Mouse (Mus musculus) ES-Bruce4 (cell line): ENCODE results near the gene Bud13. TPM values are rescaled to one million over a fixed set of nuclear protein-coding genes. Genes with fewer than 3 reads are reported as not detected.

ENCODE experiments used
- H3K27ac ChIP-seq: 2 replicates; pipeline ENCODE4 v1.5.1; 2012; ENCODE audit warnings: low read length, inconsistent platforms; ENCODE audit not compliant: insufficient read depth
- H3K27me3 ChIP-seq: 2 replicates; pipeline ENCODE4 v1.6.1; 2012; ENCODE audit warnings: mild to moderate bottlenecking, low read length, inconsistent platforms; ENCODE audit not compliant: control insufficient read depth, poor library complexity, insufficient read depth, severe bottlenecking
- H3K36me3 ChIP-seq: 2 replicates; pipeline ENCODE4 v1.6.1; 2012; ENCODE audit warnings: inconsistent platforms, mild to moderate bottlenecking, low read length, moderate library complexity; ENCODE audit not compliant: control insufficient read depth, poor library complexity, insufficient read depth, severe bottlenecking
- H3K4me1 ChIP-seq: one replicate; pipeline ENCODE4 v1.8.1; 2011; ENCODE audit warnings: low read length; ENCODE audit not compliant: control insufficient read depth, insufficient read depth
- H3K4me3 ChIP-seq: 2 replicates; pipeline ENCODE4 v1.5.1; 2011; ENCODE audit warnings: low read depth, mild to moderate bottlenecking, low read length
- H3K9ac ChIP-seq: 2 replicates; pipeline ENCODE4 v1.6.1; 2012; ENCODE audit warnings: low read depth, mild to moderate bottlenecking, inconsistent platforms; ENCODE audit not compliant: poor library complexity, severe bottlenecking
- H3K9me3 ChIP-seq: replicated peaks from 2 replicates; pipeline ENCODE4 v1.6.1; 2012; ENCODE audit warnings: mild to moderate bottlenecking, low read length, inconsistent platforms; ENCODE audit not compliant: control insufficient read depth, poor library complexity, insufficient read depth, severe bottlenecking
- CTCF ChIP-seq: IDR thresholded peaks from one replicate; pipeline ENCODE4 v1.8.1; 2011; ENCODE audit warnings: low read depth, low read length
- EP300 ChIP-seq: IDR thresholded peaks from 2 replicates; pipeline ENCODE4 v1.6.1; 2011; ENCODE audit warnings: low read depth, low read length; ENCODE audit not compliant: insufficient read depth
- POLR2A ChIP-seq: IDR thresholded peaks from one replicate; pipeline ENCODE4 v1.8.1; 2011; ENCODE audit warnings: low read length; ENCODE audit not compliant: insufficient read depth
- polyA plus RNA-seq: library from polyadenylated mRNA; stranded (reverse); fragments of >200 nt; gene quantifications from 2 replicates; pipeline ENCODE4 v1.2.4, GENCODE M21; 2011; ENCODE audit warnings: low read depth; ENCODE audit not compliant: missing spikeins, insufficient read depth, insufficient read length

Bud13 gene
- polyA plus RNA-seq, 1 experiment = 28.5 TPM

GRCm38 (mm10) chr9:46320461-46320860, 37.7 kb downstream of the Bud13 start:
- Histone ChIP-seq H3K4me3 (no peak overlapping the region), H3K36me3 (no peaks in the 10 kb centered on the region), H3K27ac (no peak overlapping the region), H3K9me3 (no peaks in the 10 kb centered on the region), H3K27me3 (no peaks in the 10 kb centered on the region), H3K9ac (no peak overlapping the region), H3K4me1 (no peaks in the 10 kb centered on the region)
- TF ChIP-seq EP300 (no peak), CTCF (no peak), POLR2A (no peak)

- H3K27ac ChIP-seq = no peak overlapping the region
- no peak for TF ChIP-seq EP300
- TF ChIP-seq POLR2A = no peak
- peak; percentile 17 for TF ChIP-seq CTCF
- H3K27me3 ChIP-seq = no peaks in the 10 kb centered on the region
- H3K9ac ChIP-seq = no peak overlapping the region
- H3K4me1 ChIP-seq = peaks cover 3% of the 10 kb centered on the region
- no peaks in the 10 kb centered on the region for H3K36me3 ChIP-seq
- no peak overlapping the region for H3K4me3 ChIP-seq
- no peaks in the 10 kb centered on the region for H3K9me3 ChIP-seq
Measured at GRCm38 (mm10) chr9:46326694-46327405, 44.0 kb downstream of the Bud13 start.

DNA sequence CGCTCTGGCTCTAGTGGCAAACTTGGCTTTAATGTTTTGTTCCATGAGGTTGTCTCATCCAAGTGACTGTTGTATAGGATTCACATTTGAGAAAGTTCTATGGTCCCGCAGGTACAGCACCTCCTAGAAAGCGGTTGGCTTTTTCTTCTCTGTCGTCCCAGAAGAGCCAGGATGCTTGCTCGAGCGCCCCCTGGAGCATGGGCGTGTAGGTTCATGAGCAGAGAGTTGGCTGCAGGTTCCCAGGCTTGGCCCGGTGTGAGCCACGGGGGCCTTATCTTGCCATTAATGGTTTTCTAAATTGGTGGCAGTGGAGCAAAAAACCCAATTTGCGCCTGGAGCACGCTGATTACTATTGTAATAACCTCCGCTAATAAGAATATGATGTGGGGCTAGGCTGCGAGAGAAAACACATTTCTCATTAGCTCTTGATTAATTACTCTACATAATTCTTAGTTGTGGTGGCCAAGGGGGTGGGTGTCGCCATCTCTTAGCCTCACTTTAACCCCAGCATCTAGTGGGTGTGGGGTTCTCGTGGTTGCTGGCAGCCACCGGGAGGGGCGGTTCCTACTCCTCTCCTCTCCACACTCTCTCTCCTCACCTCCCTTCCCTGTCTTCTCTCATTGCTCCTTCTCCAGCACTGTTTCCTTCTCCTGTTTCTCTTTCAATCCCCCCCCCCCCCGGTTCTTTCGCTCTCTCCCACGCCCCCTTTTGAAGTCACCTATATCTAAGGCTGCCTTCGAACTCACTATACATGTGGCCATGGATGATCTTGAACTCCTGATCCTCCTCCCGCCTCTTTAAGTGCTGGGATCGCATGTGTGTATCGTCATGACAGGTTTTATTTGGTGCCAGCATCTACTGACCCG, 45.1 kb downstream of the Bud13 start:
- Histone ChIP-seq H3K4me3 (peak overlapping the region; percentile 63), H3K27me3 (no peaks in the 10 kb centered on the region), H3K36me3 (no peaks in the 10 kb centered on the region), H3K9me3 (no peaks in the 10 kb centered on the region), H3K4me1 (peaks cover 3% of the 10 kb centered on the region), H3K27ac (no peak overlapping the region), H3K9ac (no peak overlapping the region)
- TF ChIP-seq EP300 (no peak), CTCF (peak; percentile 72), POLR2A (no peak)

DNA sequence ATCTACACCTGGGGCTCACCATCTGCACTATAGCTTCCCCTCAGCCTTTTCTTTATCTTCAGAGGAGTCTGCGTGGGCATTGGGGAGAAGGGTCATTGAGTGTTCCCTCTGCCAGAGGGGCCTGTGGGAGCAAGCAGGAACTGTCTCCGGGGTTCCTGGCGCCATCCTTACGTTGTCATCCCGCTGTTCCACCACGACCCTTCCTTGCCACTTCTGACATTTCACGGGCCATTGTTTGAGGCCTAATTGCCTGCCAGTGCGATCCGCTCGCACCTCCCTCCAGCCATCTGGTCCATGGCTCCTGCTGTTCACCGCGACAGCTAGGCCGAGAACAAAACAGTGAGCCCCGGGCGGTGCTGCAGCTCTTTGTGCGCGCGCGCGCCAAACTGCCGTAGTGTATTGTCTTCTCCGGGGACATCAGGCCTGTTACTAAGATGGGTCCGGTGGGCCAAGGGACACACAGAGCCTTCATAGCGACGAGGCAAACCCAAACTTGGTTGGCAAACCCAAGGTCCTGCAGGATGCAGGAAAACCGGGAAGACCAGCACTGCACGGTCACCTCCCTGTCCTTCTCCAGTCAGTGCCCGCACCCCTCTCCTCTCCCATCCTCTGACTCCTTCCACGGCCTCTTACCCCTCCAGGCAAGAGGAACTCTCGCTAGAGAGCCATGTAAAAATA, 45.9 kb downstream of the Bud13 start:
- Histone ChIP-seq H3K4me3 (peak overlapping the region; percentile 63), H3K27ac (peak overlapping the region; percentile 14), H3K9ac (peak overlapping the region; percentile 51), H3K27me3 (no peaks in the 10 kb centered on the region), H3K9me3 (no peaks in the 10 kb centered on the region), H3K36me3 (no peaks in the 10 kb centered on the region), H3K4me1 (peaks cover 3% of the 10 kb centered on the region)
- TF ChIP-seq CTCF = no peak
- TF ChIP-seq POLR2A = no peak
- peak; percentile 81 for TF ChIP-seq EP300

DNA sequence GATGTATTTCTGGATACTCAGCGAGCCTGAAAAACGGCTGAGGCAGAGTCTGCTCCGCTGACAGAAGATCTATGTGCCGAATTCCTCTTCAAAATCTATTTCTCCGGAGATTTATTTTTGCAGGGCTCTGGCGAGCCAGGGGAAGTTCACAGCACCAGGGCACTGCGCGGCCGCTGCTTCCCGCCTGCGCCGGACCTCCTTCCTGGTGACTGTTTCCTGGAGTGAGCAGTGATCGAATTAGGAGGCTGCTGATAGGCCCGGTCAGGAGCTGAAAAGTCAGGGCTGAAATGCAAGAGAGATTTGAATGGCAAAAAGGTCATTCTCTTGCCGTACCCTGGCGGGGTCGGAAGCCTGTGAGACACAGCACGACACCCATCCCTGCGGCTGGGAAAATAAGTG, 46.4 kb downstream of the Bud13 start:
- H3K9me3 ChIP-seq = no peaks in the 10 kb centered on the region
- H3K36me3 ChIP-seq = no peaks in the 10 kb centered on the region
- H3K27ac ChIP-seq = peak overlapping the region; percentile 14
- 0 out of 2 replicates have a peak, but pooled peaks have one; percentile 27 for TF ChIP-seq EP300
- no peak for TF ChIP-seq POLR2A
- H3K27me3 ChIP-seq = no peaks in the 10 kb centered on the region
- H3K9ac ChIP-seq = peak overlapping the region; percentile 51
- H3K4me3 ChIP-seq = peak overlapping the region; percentile 63
- H3K4me1 ChIP-seq = peaks cover 3% of the 10 kb centered on the region
